Mouse (Mus musculus) olfactory bulb, adult 2 months (tissue): ENCODE measurements around the gene Tenm4.

Source experiments
- CTCF ChIP-seq: fragments of 200-500 bp; IDR thresholded peaks from 2 replicates; pipeline ENCODE4 v1.5.1; 2012; ENCODE audit warnings: low read depth, mild to moderate bottlenecking, low read length, moderate library complexity; ENCODE audit not compliant: insufficient read depth
- POLR2A ChIP-seq: fragments of 200-500 bp; IDR thresholded peaks from 2 replicates; pipeline ENCODE4 v1.6.1; 2012; ENCODE audit warnings: mild to moderate bottlenecking, low read depth, low read length, moderate library complexity; ENCODE audit not compliant: insufficient read depth

- TF ChIP-seq CTCF (no peak), POLR2A (no peak)
Observed at GRCm38 (mm10) chr7:96136497-96136961, 34.5 kb upstream of the Tenm4 start.
